Mouse (Mus musculus) small intestine, adult 2 months (tissue): Measurements from ENCODE around the gene Adipor2.

Experiments used
- CTCF ChIP-seq: fragments of 200-500 bp; IDR thresholded peaks from 2 replicates; pipeline ENCODE4 v1.5.1; 2012; ENCODE audit warnings: low read depth, mild to moderate bottlenecking, control low read depth, inconsistent platforms, low read length, moderate library complexity, mixed read lengths; ENCODE audit not compliant: insufficient replicate concordance, insufficient read length; ENCODE audit errors: extremely low read depth
- POLR2A ChIP-seq: fragments of 200-500 bp; IDR thresholded peaks from 2 replicates; pipeline ENCODE4 v1.6.1; 2012; ENCODE audit warnings: low read depth, mild to moderate bottlenecking, control low read depth, inconsistent platforms, low read length, moderate library complexity

DNA sequence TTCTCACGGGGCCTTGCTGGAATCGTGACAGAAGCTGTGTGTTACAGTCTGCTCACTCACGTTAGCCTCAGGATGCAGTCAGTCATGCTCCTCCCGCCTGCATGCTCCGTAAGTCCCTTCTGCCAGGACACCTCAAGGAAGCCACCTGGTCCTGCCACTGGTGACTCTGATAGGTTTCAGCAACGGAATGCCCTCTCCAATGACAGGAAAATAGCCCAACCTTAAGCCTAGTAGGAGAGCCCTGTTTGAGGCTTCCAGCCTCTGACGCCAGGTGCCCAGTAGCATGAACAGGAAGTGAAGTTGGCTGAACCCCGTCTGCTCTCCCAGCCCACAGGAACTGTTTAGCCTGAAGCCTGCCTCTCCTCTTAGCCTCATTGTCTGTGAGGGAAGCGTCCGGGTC is 71.2 kb downstream of the Adipor2 start:
- TF ChIP-seq CTCF (no peak), POLR2A (no peak)
